Mouse (Mus musculus) megakaryocyte progenitor cell, adult 5-6 weeks (primary cell): ENCODE results near the gene Etnk2. TPM values are rescaled to one million over a fixed set of nuclear protein-coding genes. Genes with fewer than 3 reads are reported as not detected.
A peak's percentile ranks its signal among the peaks of the same experiment; 100 is the strongest.

Source experiments
- ATAC-seq: replicated peaks from 2 replicates; pipeline ENCODE4 v1.8.0; 2016; ENCODE audit warnings: mild to moderate bottlenecking, moderate TSS enrichment, inconsistent platforms; ENCODE audit not compliant: poor library complexity
- total RNA-seq, 2 experiments: library from RNA; stranded (forward) in 1 of 2; stranded (reverse) in 1 of 2; fragments of 157-497, 149-512 nt in 1 of 2; fragments of 200-1000 nt in 1 of 2; gene quantifications; 2 replicates each; pipeline versions ENCODE4 v1.2.3 to v1.2.4; 2015 to 2017

Etnk2 gene
- total RNA-seq, 2 experiments from 2014 or later: not detected

GRCm38 (mm10) chr1:133380347-133381065, 17.1 kb downstream of the Etnk2 start:
- ATAC-seq: peak; percentile 52

GRCm38 (mm10) chr1:133382008-133382407, 18.6 kb downstream of the Etnk2 start:
- peak; percentile 74 for ATAC-seq

- no peak for ATAC-seq
Observed at GRCm38 (mm10) chr1:133382552-133383155, 19.3 kb downstream of the Etnk2 start.

GRCm38 (mm10) chr1:133383157-133383783, 19.9 kb downstream of the Etnk2 start:
- ATAC-seq: no peak

- ATAC-seq: peak; percentile 87
Observed at GRCm38 (mm10) chr1:133385506-133385905, 22.1 kb downstream of the Etnk2 start.

- no peak for ATAC-seq
Observed at GRCm38 (mm10) chr1:133386209-133386608, 22.8 kb downstream of the Etnk2 start.

GRCm38 (mm10) chr1:133387539-133388268, 24.3 kb downstream of the Etnk2 start:
- ATAC-seq: no peak; the same call in 1 of the 2 replicates

GRCm38 (mm10) chr1:133394702-133395101, 31.3 kb downstream of the Etnk2 start:
- ATAC-seq: no peak

- ATAC-seq: no peak
Observed at GRCm38 (mm10) chr1:133396693-133397092, 33.3 kb downstream of the Etnk2 start.

GRCm38 (mm10) chr1:133397094-133397482, 33.7 kb downstream of the Etnk2 start:
- ATAC-seq: no peak

GRCm38 (mm10) chr1:133397483-133398237, 34.3 kb downstream of the Etnk2 start:
- no peak for ATAC-seq

- peak; percentile 39; the same call in 1 of the 2 replicates for ATAC-seq
Observed at GRCm38 (mm10) chr1:133400014-133400725, 36.8 kb downstream of the Etnk2 start.

GRCm38 (mm10) chr1:133404005-133404404, 40.6 kb downstream of the Etnk2 start:
- no peak for ATAC-seq

- ATAC-seq: no peak
Observed at GRCm38 (mm10) chr1:133406614-133407013, 43.2 kb downstream of the Etnk2 start.

GRCm38 (mm10) chr1:133407436-133407835, 44.1 kb downstream of the Etnk2 start:
- ATAC-seq: no peak

GRCm38 (mm10) chr1:133408321-133408720, 44.9 kb downstream of the Etnk2 start:
- ATAC-seq: no peak

GRCm38 (mm10) chr1:133408880-133409516, 45.6 kb downstream of the Etnk2 start:
- ATAC-seq: no peak

- ATAC-seq: no peak
Observed at GRCm38 (mm10) chr1:133409786-133410185, 46.4 kb downstream of the Etnk2 start.

- no peak for ATAC-seq
Observed at GRCm38 (mm10) chr1:133411506-133412147, 48.3 kb downstream of the Etnk2 start.
